Mouse (Mus musculus): ENCODE measurements around the gene Atp5l. TPM values are rescaled to one million over a fixed set of nuclear protein-coding genes. Genes with fewer than 3 reads are reported as not detected.

Gene Atp5l
- polyA plus RNA-seq, 1 experiment from 2014 or later = 1,009 TPM

DNA sequence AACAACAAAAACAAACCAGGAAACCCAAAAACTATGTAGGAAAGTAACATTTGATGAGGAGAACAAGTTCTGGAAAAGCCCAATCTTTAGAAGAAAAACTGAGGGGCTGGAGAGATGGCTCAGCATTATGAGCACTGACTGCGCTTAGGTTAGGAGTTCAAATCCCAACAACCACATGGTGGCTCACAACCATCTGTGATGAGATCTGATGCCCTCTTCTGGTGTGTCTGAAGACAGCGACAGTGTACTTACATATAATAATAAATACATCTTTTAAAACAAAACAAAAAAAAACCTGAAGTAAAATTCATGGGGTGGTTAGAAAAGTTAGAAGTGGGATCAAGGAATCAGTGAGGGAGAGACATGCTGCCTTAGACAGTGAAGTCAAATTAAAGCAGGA is 1.0 kb upstream of the Atp5l start:
- 68% methylated on average over 2 of the region's 2 CpGs for WGBS
- peak overlapping the region; percentile 88 for H3K27ac ChIP-seq (replicated peaks)

DNA sequence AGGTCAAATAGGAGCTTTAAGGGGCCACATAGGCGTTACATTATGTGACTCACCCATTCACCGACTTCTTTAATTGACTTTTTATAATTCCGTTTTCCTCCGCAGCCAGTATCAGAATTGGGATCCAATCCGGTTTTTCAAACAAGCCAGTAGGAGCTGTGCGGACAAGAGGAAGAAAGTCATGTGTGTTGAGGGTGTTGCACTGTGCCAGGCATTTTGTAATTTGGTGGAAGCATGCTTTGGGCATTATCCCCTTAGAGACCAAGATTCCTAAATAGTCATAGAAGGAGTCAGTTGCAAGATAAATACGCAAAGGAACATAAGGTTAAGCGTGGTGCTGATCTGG is 554 bp upstream of the Atp5l start:
- peak; percentile 45; the same call in 1 of the 2 replicates for ATAC-seq (ENCODE audit: extremely low read depth, insufficient number of reproducible peaks, low FRiP score, low TSS enrichment)
- peak overlapping the region; percentile 78 for H3K4me2 ChIP-seq
- H3K27me3 ChIP-seq (replicated peaks) = no peaks in the 10 kb centered on the region
- H3K9me3 ChIP-seq = no peaks in the 10 kb centered on the region
- peak overlapping the region; percentile 92 for H3K9ac ChIP-seq
- peak overlapping the region; percentile 88 for H3K27ac ChIP-seq (replicated peaks)
- peak overlapping the region; percentile 77 for H3K4me3 ChIP-seq
- peaks cover 21% of the 10 kb centered on the region for H3K36me3 ChIP-seq
- 2% methylated on average over 8 of the region's 8 CpGs for WGBS
- H3K4me1 ChIP-seq = peaks cover 15% of the 10 kb centered on the region

More for the DNA sequence above, 1.0 kb upstream of the Atp5l start:
- H3K27me3 ChIP-seq (replicated peaks) = no peaks in the 10 kb centered on the region
- no peak for ATAC-seq (ENCODE audit: extremely low read depth, insufficient number of reproducible peaks, low FRiP score, low TSS enrichment)
- H3K4me3 ChIP-seq = peak overlapping the region; percentile 77
- H3K4me1 ChIP-seq = peaks cover 15% of the 10 kb centered on the region
- peak overlapping the region; percentile 92; the same call in 1 of the 2 replicates for H3K9ac ChIP-seq
- no peaks in the 10 kb centered on the region for H3K9me3 ChIP-seq
- H3K4me2 ChIP-seq = peak overlapping the region; percentile 78
- peaks cover 24% of the 10 kb centered on the region for H3K36me3 ChIP-seq

DNA sequence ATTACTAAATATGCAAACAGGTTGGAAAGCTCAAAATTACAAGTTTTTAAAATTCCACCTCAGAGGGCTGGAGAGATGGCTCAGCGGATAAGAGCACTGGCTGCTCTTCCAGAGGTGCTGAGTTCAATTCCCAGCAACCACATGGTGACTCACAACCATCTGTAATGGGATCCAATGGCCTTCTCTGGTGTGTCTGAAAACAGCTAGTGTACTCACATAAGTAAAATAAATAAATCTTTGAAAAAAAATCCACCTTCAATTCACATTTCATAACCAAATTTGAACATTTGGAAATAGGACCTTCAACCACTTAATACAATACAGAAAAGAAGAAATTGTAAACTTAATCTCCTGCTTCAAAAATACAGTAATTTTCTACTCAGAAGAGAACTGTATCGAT is 936 bp downstream of the Atp5l start:
- H3K27me3 ChIP-seq (replicated peaks) = no peaks in the 10 kb centered on the region
- no peak for ATAC-seq (ENCODE audit: extremely low read depth, insufficient number of reproducible peaks, low FRiP score, low TSS enrichment)
- peak overlapping the region; percentile 78 for H3K4me2 ChIP-seq
- H3K4me1 ChIP-seq = peaks cover 27% of the 10 kb centered on the region
- H3K36me3 ChIP-seq = peaks cover 11% of the 10 kb centered on the region
- H3K9ac ChIP-seq = peak overlapping the region; percentile 92
- WGBS = 28% methylated on average over 2 of the region's 2 CpGs
- H3K9me3 ChIP-seq = no peaks in the 10 kb centered on the region
- H3K27ac ChIP-seq (replicated peaks) = peak overlapping the region; percentile 88
- peak overlapping the region; percentile 77 for H3K4me3 ChIP-seq

DNA sequence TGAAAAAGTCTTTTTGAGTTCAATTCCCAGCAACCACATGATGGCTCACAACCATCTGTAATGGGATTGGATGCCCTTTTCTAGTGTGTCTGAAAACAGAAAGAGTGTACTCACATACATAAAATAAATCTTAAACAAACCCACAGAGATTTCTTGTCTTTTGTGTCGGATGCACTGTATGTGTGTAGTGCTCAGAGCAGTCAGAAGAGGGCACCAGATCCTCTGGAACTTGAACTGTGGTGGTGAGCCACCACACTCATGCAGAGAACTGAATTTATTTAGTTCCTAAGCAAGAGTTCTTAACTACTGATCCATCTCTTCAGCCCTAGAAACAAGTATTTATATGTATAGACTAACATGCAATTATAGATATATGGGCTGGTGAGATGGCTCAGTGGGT is 4.3 kb downstream of the Atp5l start:
- Histone ChIP-seq H3K36me3 (peaks cover 35% of the 10 kb centered on the region), H3K9ac (no peak overlapping the region), H3K27ac (replicated peaks) (no peak overlapping the region), H3K27me3 (replicated peaks) (no peaks in the 10 kb centered on the region), H3K4me3 (no peak overlapping the region), H3K4me1 (peaks cover 25% of the 10 kb centered on the region), H3K9me3 (no peaks in the 10 kb centered on the region), H3K4me2 (no peak overlapping the region)
- no peak for ATAC-seq (ENCODE audit: extremely low read depth, insufficient number of reproducible peaks, low FRiP score, low TSS enrichment)
- WGBS = 51% methylated on average over 1 of the region's 1 CpGs

DNA sequence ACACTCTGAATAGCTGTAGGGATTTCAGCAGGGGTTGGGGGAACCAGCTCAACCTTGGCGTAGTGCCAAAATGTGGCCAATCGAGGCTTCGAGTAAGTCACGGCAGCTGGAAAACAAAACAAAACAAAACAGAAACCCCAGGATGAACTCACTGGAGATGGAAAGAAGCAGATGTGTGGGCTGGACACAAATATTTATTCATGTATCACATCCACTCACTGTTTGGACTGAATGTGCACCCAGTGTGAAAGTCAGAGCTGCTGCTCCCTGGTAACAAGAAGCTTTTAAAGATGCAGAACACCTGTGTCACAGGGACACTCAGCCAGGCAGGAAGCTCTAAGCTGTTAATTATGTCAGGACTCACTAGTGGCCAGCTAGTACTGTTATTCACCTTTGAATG is 5.8 kb downstream of the Atp5l start:
- H3K36me3 ChIP-seq = peaks cover 49% of the 10 kb centered on the region
- peak overlapping the region; percentile 50; the same call in 1 of the 2 replicates for H3K9ac ChIP-seq

DNA sequence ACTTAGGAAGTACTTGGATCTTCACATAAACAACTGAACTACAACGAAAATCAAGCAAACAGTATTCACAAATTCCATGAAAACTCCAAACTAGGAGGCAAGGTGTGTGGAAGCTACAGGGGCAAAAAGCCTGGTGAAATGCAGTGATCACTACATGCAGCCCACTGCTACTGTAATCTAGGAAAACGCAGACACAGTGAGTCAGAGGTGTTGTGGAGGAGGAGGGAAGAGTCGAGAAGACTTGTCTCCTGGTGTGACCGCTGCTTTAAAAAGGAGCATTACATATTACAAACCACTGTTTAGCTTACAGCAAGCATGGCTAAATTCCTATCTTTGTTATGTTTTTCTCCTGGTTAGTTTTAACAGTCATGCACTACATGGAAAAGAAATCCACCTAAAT is 9.2 kb downstream of the Atp5l start:
- Histone ChIP-seq H3K9me3 (no peaks in the 10 kb centered on the region), H3K9ac (no peak overlapping the region), H3K4me2 (no peak overlapping the region), H3K36me3 (peaks cover 40% of the 10 kb centered on the region), H3K27me3 (replicated peaks) (no peaks in the 10 kb centered on the region), H3K4me3 (no peak overlapping the region), H3K4me1 (peaks cover 16% of the 10 kb centered on the region), H3K27ac (replicated peaks) (no peak overlapping the region)
- no peak for ATAC-seq (ENCODE audit: extremely low read depth, insufficient number of reproducible peaks, low FRiP score, low TSS enrichment)
- 90% methylated on average over 4 of the region's 4 CpGs for WGBS

More for the DNA sequence above, 5.8 kb downstream of the Atp5l start:
- Histone ChIP-seq H3K27ac (replicated peaks) (0 out of 2 replicates have a peak overlapping the region, but pooled peaks have one; percentile 15), H3K27me3 (replicated peaks) (no peaks in the 10 kb centered on the region), H3K4me3 (no peak overlapping the region), H3K9me3 (no peaks in the 10 kb centered on the region), H3K4me1 (peaks cover 24% of the 10 kb centered on the region), H3K4me2 (no peak overlapping the region; the same call in 1 of the 2 replicates)
- WGBS = 29% methylated on average over 4 of the region's 4 CpGs
- no peak for ATAC-seq (ENCODE audit: extremely low read depth, insufficient number of reproducible peaks, low FRiP score, low TSS enrichment)

DNA sequence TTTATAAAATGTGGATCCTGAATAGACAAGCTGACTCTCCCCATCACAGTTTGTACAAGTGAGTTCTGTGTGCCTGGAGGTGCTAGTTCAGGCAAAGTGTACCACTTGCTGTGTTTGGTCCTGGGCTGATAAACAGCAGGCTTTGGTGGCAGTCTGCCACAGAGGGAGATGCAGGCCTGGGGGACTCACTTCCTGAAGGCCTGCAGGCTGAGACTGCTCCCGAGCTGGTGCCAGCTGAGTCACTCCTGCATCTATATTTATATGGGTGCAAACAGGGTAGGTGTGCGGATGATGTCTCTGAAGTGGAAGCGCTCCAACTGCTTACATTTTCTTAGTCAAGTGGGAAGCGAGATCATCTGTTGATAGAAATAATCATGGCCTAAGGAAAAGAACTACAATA is 14.9 kb downstream of the Atp5l start:
- Histone ChIP-seq H3K9me3 (no peaks in the 10 kb centered on the region), H3K27me3 (replicated peaks) (no peaks in the 10 kb centered on the region), H3K4me3 (0 out of 2 replicates have a peak overlapping the region, but pooled peaks have one; percentile 8), H3K4me2 (peak overlapping the region; percentile 48), H3K4me1 (peaks cover 25% of the 10 kb centered on the region), H3K36me3 (peaks cover 9% of the 10 kb centered on the region), H3K9ac (0 out of 2 replicates have a peak overlapping the region, but pooled peaks have one; percentile 19), H3K27ac (replicated peaks) (peak overlapping the region; percentile 81)
- WGBS = 43% methylated on average over 4 of the region's 4 CpGs
- peak; percentile 45; the same call in 1 of the 2 replicates for ATAC-seq (ENCODE audit: extremely low read depth, insufficient number of reproducible peaks, low FRiP score, low TSS enrichment)

DNA sequence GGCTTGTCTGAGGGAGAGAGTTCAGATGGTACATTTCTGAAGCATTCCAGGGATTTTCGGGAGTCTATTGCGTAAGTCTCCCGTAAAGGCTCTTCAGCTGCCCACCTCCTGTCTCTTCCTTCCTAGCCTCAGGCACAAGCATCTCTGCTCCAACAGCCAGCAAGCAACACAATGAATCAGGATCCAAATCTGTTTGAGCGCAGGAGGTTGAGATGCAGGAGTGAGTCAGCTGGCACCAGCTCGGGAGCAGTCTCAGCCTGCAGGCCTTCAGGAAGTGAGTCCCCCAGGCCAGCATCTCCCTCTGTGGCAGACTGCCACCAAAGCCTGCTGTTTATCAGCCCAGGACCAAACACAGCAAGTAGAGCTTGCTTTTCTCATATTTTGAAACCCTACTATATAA is 15.6 kb downstream of the Atp5l start:
- H3K27me3 ChIP-seq (replicated peaks) = no peaks in the 10 kb centered on the region
- ATAC-seq (ENCODE audit: extremely low read depth, insufficient number of reproducible peaks, low FRiP score, low TSS enrichment) = no peak
- H3K4me2 ChIP-seq = peak overlapping the region; percentile 48
- peaks cover 3% of the 10 kb centered on the region for H3K36me3 ChIP-seq
- WGBS = 50% methylated on average over 5 of the region's 5 CpGs
- no peaks in the 10 kb centered on the region for H3K9me3 ChIP-seq
- H3K4me3 ChIP-seq = no peak overlapping the region
- peaks cover 25% of the 10 kb centered on the region for H3K4me1 ChIP-seq
- H3K27ac ChIP-seq (replicated peaks) = peak overlapping the region; percentile 81
- H3K9ac ChIP-seq = peak overlapping the region; percentile 65

DNA sequence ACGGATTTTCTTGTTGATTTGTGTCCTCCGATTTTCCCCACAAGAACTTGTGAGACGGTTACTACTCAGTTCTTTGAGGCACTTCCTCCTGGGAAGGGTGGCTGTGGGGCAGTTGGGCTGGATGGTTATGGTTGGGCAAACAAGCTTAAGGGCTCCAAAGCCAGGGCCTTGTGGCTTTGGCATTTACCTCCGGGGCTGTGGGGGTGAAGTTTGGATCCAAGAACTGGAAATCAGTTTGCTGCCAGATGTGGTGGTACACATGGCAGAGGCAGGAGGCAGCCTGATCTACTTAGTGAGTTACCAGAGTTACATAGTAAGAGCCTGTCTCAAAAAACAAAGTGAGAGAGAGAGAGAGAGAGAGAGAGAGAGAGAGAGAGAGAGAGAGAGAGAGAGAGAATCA is 16.7 kb downstream of the Atp5l start:
- WGBS = 78% methylated on average over 4 of the region's 4 CpGs
- Histone ChIP-seq H3K4me2 (no peak overlapping the region), H3K36me3 (no peaks in the 10 kb centered on the region)

DNA sequence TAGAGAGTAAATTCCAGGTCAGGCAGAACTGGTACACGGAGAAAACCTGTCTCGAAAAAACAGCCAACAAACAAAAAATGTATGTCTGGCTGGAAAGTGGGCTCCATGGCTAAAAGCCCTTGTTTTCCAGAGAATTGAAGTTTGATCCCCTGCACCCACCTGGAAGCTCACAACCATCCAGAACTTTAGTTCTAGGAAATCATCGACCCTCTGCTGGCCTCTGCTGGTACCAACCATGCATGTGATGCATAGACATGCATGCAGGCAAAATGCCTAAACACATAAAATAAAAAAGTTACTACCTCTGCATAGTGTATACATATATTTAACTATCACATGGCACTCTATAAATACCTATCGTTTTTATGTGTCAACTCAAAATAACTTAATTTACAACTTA is 20.1 kb downstream of the Atp5l start:
- H3K27me3 ChIP-seq (replicated peaks) = no peaks in the 10 kb centered on the region; the same call in 1 of the 2 replicates
- H3K4me1 ChIP-seq = peaks cover 12% of the 10 kb centered on the region
- H3K27ac ChIP-seq (replicated peaks) = no peak overlapping the region
- WGBS = 57% methylated on average over 4 of the region's 4 CpGs
- no peak overlapping the region for H3K9ac ChIP-seq
- H3K36me3 ChIP-seq = no peaks in the 10 kb centered on the region
- no peaks in the 10 kb centered on the region for H3K9me3 ChIP-seq
- no peak overlapping the region for H3K4me3 ChIP-seq
- no peak overlapping the region for H3K4me2 ChIP-seq
- no peak for ATAC-seq (ENCODE audit: extremely low read depth, insufficient number of reproducible peaks, low FRiP score, low TSS enrichment)

More for the DNA sequence above, 16.7 kb downstream of the Atp5l start:
- no peak overlapping the region for H3K4me3 ChIP-seq
- no peak for ATAC-seq (ENCODE audit: extremely low read depth, insufficient number of reproducible peaks, low FRiP score, low TSS enrichment)
- H3K27ac ChIP-seq (replicated peaks) = no peak overlapping the region
- peaks cover 25% of the 10 kb centered on the region for H3K4me1 ChIP-seq
- no peaks in the 10 kb centered on the region for H3K9me3 ChIP-seq
- no peak overlapping the region for H3K9ac ChIP-seq
- no peaks in the 10 kb centered on the region for H3K27me3 ChIP-seq (replicated peaks)

DNA sequence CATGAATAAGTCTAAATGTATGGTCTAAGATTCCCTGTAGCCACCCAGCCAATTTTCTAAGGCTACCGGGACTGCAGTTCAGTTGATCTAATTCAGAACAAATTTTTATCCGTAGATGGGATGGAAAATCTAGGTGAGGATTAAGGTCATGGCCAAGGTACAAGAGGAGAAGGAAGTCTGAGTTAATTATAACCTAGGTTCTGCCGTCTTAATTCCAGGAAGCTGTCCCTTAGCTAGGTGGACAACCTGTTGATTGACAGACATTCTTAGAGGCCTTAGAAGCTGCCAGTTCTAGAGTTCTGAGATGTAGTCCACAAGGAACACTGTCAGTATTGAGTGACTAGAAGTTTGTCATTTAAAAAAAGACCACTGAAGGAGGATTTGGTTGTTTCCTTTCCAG is 20.8 kb downstream of the Atp5l start:
- Histone ChIP-seq H3K4me2 (no peak overlapping the region), H3K9ac (no peak overlapping the region), H3K9me3 (no peaks in the 10 kb centered on the region), H3K27me3 (replicated peaks) (no peaks in the 10 kb centered on the region; the same call in 1 of the 2 replicates), H3K4me3 (no peak overlapping the region), H3K36me3 (no peaks in the 10 kb centered on the region), H3K4me1 (peaks cover 5% of the 10 kb centered on the region), H3K27ac (replicated peaks) (no peak overlapping the region)
- 62% methylated on average over 3 of the region's 3 CpGs for WGBS
- no peak for ATAC-seq (ENCODE audit: extremely low read depth, insufficient number of reproducible peaks, low FRiP score, low TSS enrichment)

DNA sequence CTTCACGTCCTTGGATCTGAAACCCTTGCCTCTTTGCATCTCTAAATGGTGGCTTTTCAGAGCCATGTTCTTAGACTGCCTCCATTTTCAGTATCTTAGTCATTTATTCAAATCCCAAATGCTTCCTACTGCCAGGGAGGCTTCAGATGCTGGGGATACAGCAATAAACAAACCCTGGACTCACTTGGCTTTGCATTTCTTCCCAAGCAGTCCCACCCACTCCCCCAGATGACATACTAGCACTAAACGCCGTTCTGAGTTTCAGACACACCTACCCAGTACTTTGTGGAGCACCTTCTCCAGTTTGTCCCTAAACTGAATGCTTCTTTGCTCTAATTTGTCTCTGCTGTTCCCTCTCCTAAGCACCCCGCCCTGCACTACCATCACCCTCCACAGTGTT is 23.5 kb downstream of the Atp5l start:
- H3K9ac ChIP-seq = no peak overlapping the region
- H3K27me3 ChIP-seq (replicated peaks) = no peaks in the 10 kb centered on the region; the same call in 1 of the 2 replicates
- H3K4me3 ChIP-seq = no peak overlapping the region
- peaks cover 6% of the 10 kb centered on the region for H3K4me1 ChIP-seq
- no peak overlapping the region for H3K27ac ChIP-seq (replicated peaks)
- no peak for ATAC-seq (ENCODE audit: extremely low read depth, insufficient number of reproducible peaks, low FRiP score, low TSS enrichment)
- WGBS = 50% methylated on average over 4 of the region's 4 CpGs
- no peak overlapping the region for H3K4me2 ChIP-seq
- H3K9me3 ChIP-seq = no peaks in the 10 kb centered on the region
- H3K36me3 ChIP-seq = no peaks in the 10 kb centered on the region
